In genomic region chr12:91482195-91482733, GRCm38 (mm10) we compare ENCODE assay signal across 28 mouse cellular contexts.
DNase-seq lines count a peak whose midpoint lies in the region; ATAC-seq and TF ChIP-seq lines count a peak whose summit lies in the region.
"Had no signal": no experiment of that assay in that cellular context is flagged by ENCODE, and none has a peak within 500 bp of the region (broad histone marks: within the 10 kb centered on the region; RNA-seq: fewer than 3 reads in every experiment).

No protein-coding gene starts in this region.

- H3K36me3 ChIP-seq in heart, embryonic 12.5 days, result no peaks in the 10 kb centered on the region
- no peaks in the 10 kb centered on the region for H3K36me3 ChIP-seq in kidney, postnatal 0 days (ENCODE audit: insufficient read depth, low read length)
- H3K36me3 ChIP-seq: G1E; heart, embryonic 13.5 days; limb, embryonic 10.5 days; limb, embryonic 15.5 days; liver, embryonic 13.5 days; midbrain, embryonic 13.5 days; stomach, embryonic 15.5 days had no signal

- DNase-seq in heart, adult 11 months, result peak; percentile 77
- DNase-seq in kidney, adult 8-10 months, result peak; percentile 45 to 68
- DNase-seq in kidney, postnatal 0 days (ENCODE audit: low spot score), result peak; percentile 18
- DNase-seq in testis, postnatal 14 days (ENCODE audit: low spot score), result no peak
- no peak for DNase-seq in lung, adult 18-20 months
- DNase-seq in layer of hippocampus, postnatal 14 days (ENCODE audit: low spot score in 2 of 2), result no peak
- DNase-seq: adrenal gland, adult 8-10 months; cerebellum, adult 2 months; cerebellum, postnatal 14 days; gastrocnemius, adult 2 months; gastrocnemius, postnatal 36 days; heart, adult 2 months; heart, postnatal 10 days; liver, embryonic 13.5 days; lung, adult 2 months; lung, postnatal 14 days; retina, postnatal 1 day; right cerebral cortex, postnatal 14 days; thymus, postnatal 14 days had no signal

- H3K27ac ChIP-seq in heart, embryonic 12.5 days (ENCODE audit: poor library complexity, severe bottlenecking), result no peak overlapping the region
- no peak overlapping the region for H3K27ac ChIP-seq in kidney, postnatal 0 days
- H3K27ac ChIP-seq: gastrocnemius, adult 2 months; heart, adult 2 months; heart, embryonic 13.5 days; hindbrain, embryonic 14.5 days; limb, embryonic 10.5 days; limb, embryonic 15.5 days; liver, embryonic 13.5 days; midbrain, embryonic 13.5 days; stomach, embryonic 15.5 days had no signal

- H3K4me1 ChIP-seq in heart, embryonic 12.5 days (replicated peaks), result no peaks in the 10 kb centered on the region
- no peaks in the 10 kb centered on the region for H3K4me1 ChIP-seq in kidney, postnatal 0 days (replicated peaks; ENCODE audit: insufficient read depth, low read length)
- H3K4me1 ChIP-seq: heart, embryonic 13.5 days; limb, embryonic 10.5 days; limb, embryonic 15.5 days; liver, embryonic 13.5 days; midbrain, embryonic 13.5 days; stomach, embryonic 15.5 days had no signal

- no peaks in the 10 kb centered on the region for H3K9me3 ChIP-seq in heart, embryonic 12.5 days (replicated peaks)
- no peaks in the 10 kb centered on the region for H3K9me3 ChIP-seq in kidney, postnatal 0 days (replicated peaks; ENCODE audit: low read length)
- H3K9me3 ChIP-seq: G1E; heart, embryonic 13.5 days; limb, embryonic 10.5 days; limb, embryonic 15.5 days; liver, embryonic 13.5 days; midbrain, embryonic 13.5 days; stomach, embryonic 15.5 days had no signal

- H3K4me2 ChIP-seq in heart, embryonic 12.5 days, result no peak overlapping the region
- H3K4me2 ChIP-seq in kidney, postnatal 0 days (ENCODE audit: low read length), result no peak overlapping the region
- H3K4me2 ChIP-seq: heart, embryonic 13.5 days; hindbrain, embryonic 14.5 days; limb, embryonic 15.5 days; liver, embryonic 13.5 days; midbrain, embryonic 13.5 days; stomach, embryonic 15.5 days had no signal

- 86% methylated on average over 13 of the region's 13 CpGs for WGBS in heart, embryonic 12.5 days
- 82% methylated on average over 13 of the region's 13 CpGs for WGBS in kidney, postnatal 0 days

- ATAC-seq in heart, embryonic 12.5 days (ENCODE audit: insufficient number of reproducible peaks, low FRiP score), result no peak
- peak; percentile 96 for ATAC-seq in kidney, postnatal 0 days (replicated peaks; ENCODE audit: low FRiP score, low read depth)
- ATAC-seq: forebrain, embryonic 14.5 days; midbrain, embryonic 13.5 days had no signal

- no peak overlapping the region for H3K4me3 ChIP-seq in heart, embryonic 12.5 days
- H3K4me3 ChIP-seq in kidney, postnatal 0 days (replicated peaks; ENCODE audit: low read depth, low read length), result no peak overlapping the region
- H3K4me3 ChIP-seq: gastrocnemius, adult 2 months; heart, adult 2 months; heart, embryonic 13.5 days; limb, embryonic 10.5 days; limb, embryonic 15.5 days; liver, embryonic 13.5 days; midbrain, embryonic 13.5 days; stomach, embryonic 15.5 days had no signal

- TF ChIP-seq CTCF in kidney, postnatal 0 days (IDR thresholded peaks at IDR 0.05; ENCODE audit: low read depth), result no peak

- H3K27me3 ChIP-seq in heart, embryonic 12.5 days (replicated peaks), result no peaks in the 10 kb centered on the region
- no peaks in the 10 kb centered on the region for H3K27me3 ChIP-seq in kidney, postnatal 0 days (ENCODE audit: insufficient read depth, low read length)
- H3K27me3 ChIP-seq: heart, embryonic 13.5 days; limb, embryonic 15.5 days; liver, embryonic 13.5 days; midbrain, embryonic 13.5 days; stomach, embryonic 15.5 days had no signal

- no peak overlapping the region for H3K9ac ChIP-seq in heart, embryonic 12.5 days
- no peak overlapping the region for H3K9ac ChIP-seq in kidney, postnatal 0 days (ENCODE audit: low read depth, low read length)
- H3K9ac ChIP-seq: heart, embryonic 13.5 days; hindbrain, embryonic 14.5 days; limb, embryonic 15.5 days; liver, embryonic 13.5 days; midbrain, embryonic 13.5 days; stomach, embryonic 15.5 days had no signal

Comparison
In these comparisons a context has a peak if more than half of its experiments do, and no peak if none do; other contexts are left out.
1. DNase-seq: peak in heart, adult 11 months (single experiment), kidney, adult 8-10 months (2 of 2) and kidney, postnatal 0 days (single experiment); none in testis, postnatal 14 days (single experiment), lung, adult 18-20 months (0 of 2) and layer of hippocampus, postnatal 14 days (0 of 2).